Mouse (Mus musculus) lung, embryonic 14.5 days (tissue): ENCODE measurements around the gene 3110009E18Rik. TPM values are rescaled to one million over a fixed set of nuclear protein-coding genes. Genes with fewer than 3 reads are reported as not detected.
A peak's percentile ranks its signal among the peaks of the same experiment; 100 is the strongest.

Experiments used
- ATAC-seq: fragments of 200-750 bp; cut with Nextera tagmentation; 2 replicates; pipeline ENCODE4 v1.8.0; 2017; ENCODE audit warnings: mild to moderate bottlenecking, moderate TSS enrichment, moderate library complexity; ENCODE audit not compliant: insufficient read depth
- DNase-seq: peaks from one replicate; pipeline ENCODE4 v3.0.0-alpha.2; 2015
- H3K27ac ChIP-seq: fragments of 300-500 bp; sonication (generic); 2 replicates; pipeline ENCODE4 v1.5.1; 2014; ENCODE audit warnings: low read depth, mild to moderate bottlenecking, moderate library complexity
- H3K27me3 ChIP-seq: fragments of 300-500 bp; sonication (generic); 2 replicates; pipeline ENCODE4 v1.6.1; 2014; ENCODE audit warnings: low read length, control low read depth; ENCODE audit not compliant: insufficient read depth
- H3K36me3 ChIP-seq: fragments of 300-500 bp; sonication (generic); 2 replicates; pipeline ENCODE4 v1.6.1; 2014; ENCODE audit warnings: control low read depth; ENCODE audit not compliant: insufficient read depth
- H3K4me1 ChIP-seq: fragments of 300-500 bp; sonication (generic); 2 replicates; pipeline ENCODE4 v1.6.1; 2014; ENCODE audit warnings: antibody characterized with exemption, control low read depth; ENCODE audit not compliant: insufficient read depth
- H3K4me2 ChIP-seq: fragments of 300-500 bp; sonication (generic); 2 replicates; pipeline ENCODE4 v1.6.1; 2014; ENCODE audit warnings: mild to moderate bottlenecking
- H3K4me3 ChIP-seq: fragments of 300-500 bp; sonication (generic); 2 replicates; pipeline ENCODE4 v1.5.1; 2014; ENCODE audit warnings: low read depth, low read length
- H3K9ac ChIP-seq: fragments of 300-500 bp; sonication (generic); 2 replicates; pipeline ENCODE4 v1.6.1; 2014
- H3K9me3 ChIP-seq: fragments of 300-500 bp; sonication (generic); 2 replicates; pipeline ENCODE4 v1.6.1; 2016; ENCODE audit warnings: low read depth, low read length, control low read depth
- CTCF ChIP-seq: IDR thresholded peaks from 2 replicates; pipeline ENCODE4 v1.5.1; 2016; ENCODE audit warnings: antibody characterized with exemption, low read depth
- WGBS: fragments of 180-500 bp; shearing (Covaris S2); extraction: QIAGEN DNeasy Blood & Tissue Kit; methylation state at CpG from one replicate; pipeline ENCODE4 v1.1.7; 2014; 5-methylcytosine and 5-hydroxymethylcytosine counted together
- polyA plus RNA-seq: library from polyadenylated mRNA; unstranded; fragments of >200 nt; fragmentation: Nextera tagmentation; extraction: Ambion mirVana; gene quantifications from 2 replicates; pipeline ENCODE4 v1.2.1, GENCODE M21; 2014

Gene 3110009E18Rik
- polyA plus RNA-seq, 1 experiment from 2014 or later: 17.2 TPM

GRCm38 (mm10) chr1:120187059-120187458 is 66.1 kb downstream of the 3110009E18Rik start:
- Histone ChIP-seq H3K27ac (no peak overlapping the region), H3K9me3 (no peaks in the 10 kb centered on the region), H3K4me2 (no peak overlapping the region), H3K36me3 (no peaks in the 10 kb centered on the region), H3K27me3 (no peaks in the 10 kb centered on the region), H3K9ac (no peak overlapping the region), H3K4me3 (no peak overlapping the region), H3K4me1 (no peaks in the 10 kb centered on the region)
- 78% methylated on average over 7 of the region's 7 CpGs for WGBS
- ATAC-seq (no peak), DNase-seq (no peak)
- TF ChIP-seq CTCF: no peak

- Histone ChIP-seq H3K27ac (no peak overlapping the region), H3K36me3 (no peaks in the 10 kb centered on the region), H3K9ac (no peak overlapping the region), H3K4me2 (no peak overlapping the region), H3K9me3 (no peaks in the 10 kb centered on the region), H3K4me3 (no peak overlapping the region), H3K4me1 (no peaks in the 10 kb centered on the region), H3K27me3 (no peaks in the 10 kb centered on the region)
- DNase-seq (no peak), ATAC-seq (no peak)
- no peak for TF ChIP-seq CTCF
- WGBS: 82% methylated on average over 6 of the region's 6 CpGs
Observed at GRCm38 (mm10) chr1:120189206-120189605, 68.2 kb downstream of the 3110009E18Rik start.

- DNase-seq: no peak
- Histone ChIP-seq H3K9me3 (no peaks in the 10 kb centered on the region), H3K27ac (no peak overlapping the region), H3K4me3 (no peak overlapping the region), H3K4me1 (no peaks in the 10 kb centered on the region), H3K9ac (no peak overlapping the region), H3K27me3 (no peaks in the 10 kb centered on the region), H3K36me3 (no peaks in the 10 kb centered on the region), H3K4me2 (no peak overlapping the region)
- TF ChIP-seq CTCF: no peak
- WGBS: 90% methylated on average over 2 of the region's 2 CpGs
- no peak for ATAC-seq
Observed at GRCm38 (mm10) chr1:120190300-120190699, 69.3 kb downstream of the 3110009E18Rik start.

GRCm38 (mm10) chr1:120190946-120191345 is 70.0 kb downstream of the 3110009E18Rik start:
- TF ChIP-seq CTCF: no peak
- Histone ChIP-seq H3K27me3 (no peaks in the 10 kb centered on the region), H3K4me3 (no peak overlapping the region), H3K4me2 (no peak overlapping the region), H3K27ac (no peak overlapping the region), H3K36me3 (no peaks in the 10 kb centered on the region), H3K4me1 (no peaks in the 10 kb centered on the region), H3K9me3 (no peaks in the 10 kb centered on the region), H3K9ac (no peak overlapping the region)
- WGBS: 59% methylated on average over 6 of the region's 6 CpGs
- DNase-seq: peak; percentile 28
- 0 out of 2 replicates have a peak, but pooled peaks have one; percentile 28 for ATAC-seq

- H3K27me3 ChIP-seq: no peaks in the 10 kb centered on the region
- no peaks in the 10 kb centered on the region for H3K36me3 ChIP-seq
- H3K4me1 ChIP-seq: no peaks in the 10 kb centered on the region
- no peaks in the 10 kb centered on the region for H3K9me3 ChIP-seq
- no peak overlapping the region for H3K4me3 ChIP-seq
- no peak for TF ChIP-seq CTCF
- no peak overlapping the region for H3K27ac ChIP-seq
- H3K4me2 ChIP-seq: no peak overlapping the region
- WGBS: 66% methylated on average over 6 of the region's 6 CpGs
- H3K9ac ChIP-seq: no peak overlapping the region
- DNase-seq: no peak
- no peak for ATAC-seq
Observed at GRCm38 (mm10) chr1:120192321-120192720, 71.3 kb downstream of the 3110009E18Rik start.

- Histone ChIP-seq H3K4me1 (no peaks in the 10 kb centered on the region), H3K36me3 (no peaks in the 10 kb centered on the region), H3K9me3 (no peaks in the 10 kb centered on the region), H3K27me3 (no peaks in the 10 kb centered on the region), H3K27ac (no peak overlapping the region), H3K4me3 (no peak overlapping the region), H3K9ac (no peak overlapping the region), H3K4me2 (no peak overlapping the region)
- ATAC-seq: no peak
- TF ChIP-seq CTCF: no peak
- WGBS: 85% methylated on average over 10 of the region's 10 CpGs
- no peak for DNase-seq
Observed at GRCm38 (mm10) chr1:120193586-120193985, 72.6 kb downstream of the 3110009E18Rik start.

GRCm38 (mm10) chr1:120195947-120196346 is 75.0 kb downstream of the 3110009E18Rik start:
- Histone ChIP-seq H3K27ac (no peak overlapping the region), H3K4me1 (no peaks in the 10 kb centered on the region), H3K4me3 (no peak overlapping the region), H3K4me2 (no peak overlapping the region), H3K27me3 (no peaks in the 10 kb centered on the region), H3K36me3 (no peaks in the 10 kb centered on the region), H3K9ac (no peak overlapping the region), H3K9me3 (no peaks in the 10 kb centered on the region)
- ATAC-seq (no peak), DNase-seq (no peak)
- WGBS: 36% methylated on average over 5 of the region's 5 CpGs
- no peak for TF ChIP-seq CTCF

- Histone ChIP-seq H3K36me3 (no peaks in the 10 kb centered on the region), H3K27me3 (no peaks in the 10 kb centered on the region), H3K4me1 (no peaks in the 10 kb centered on the region), H3K9ac (no peak overlapping the region), H3K4me2 (no peak overlapping the region), H3K27ac (no peak overlapping the region), H3K9me3 (no peaks in the 10 kb centered on the region), H3K4me3 (no peak overlapping the region)
- 77% methylated on average over 2 of the region's 2 CpGs for WGBS
- DNase-seq: no peak
- ATAC-seq: 0 out of 2 replicates have a peak, but pooled peaks have one; percentile 7
- no peak for TF ChIP-seq CTCF
Observed at GRCm38 (mm10) chr1:120196724-120197123, 75.7 kb downstream of the 3110009E18Rik start.
